Mouse (Mus musculus): Measurements from ENCODE around the gene Sema4a.

The Sema4a gene

GRCm38 (mm10) chr3:88427342-88427905 lies 33.6 kb downstream of the Sema4a start:
- no peak for DNase-seq (ENCODE audit: low read depth, low spot score)

- DNase-seq (ENCODE audit: low read depth, low spot score), result no peak
Observed at GRCm38 (mm10) chr3:88425708-88426420, 35.1 kb downstream of the Sema4a start.

GRCm38 (mm10) chr3:88425330-88425689 lies 35.7 kb downstream of the Sema4a start:
- DNase-seq (ENCODE audit: low read depth, low spot score), result no peak

GRCm38 (mm10) chr3:88424605-88425329 lies 36.2 kb downstream of the Sema4a start, which contains the start of gene Slc25a44:
Gene Slc25a44 (minus strand): TSS chr3:88425139.
- peak; percentile 97 for DNase-seq (ENCODE audit: low read depth, low spot score)

- DNase-seq (ENCODE audit: low read depth, low spot score), result no peak
Observed at GRCm38 (mm10) chr3:88422020-88422720, 38.8 kb downstream of the Sema4a start.

GRCm38 (mm10) chr3:88420771-88421170 lies 40.2 kb downstream of the Sema4a start:
- no peak for DNase-seq (ENCODE audit: low read depth, low spot score)

- DNase-seq (ENCODE audit: low read depth, low spot score), result no peak
Observed at GRCm38 (mm10) chr3:88418016-88418415, 43.0 kb downstream of the Sema4a start.

GRCm38 (mm10) chr3:88415668-88416067 lies 45.3 kb downstream of the Sema4a start:
- DNase-seq (ENCODE audit: low read depth, low spot score), result no peak

GRCm38 (mm10) chr3:88412636-88413035 lies 48.3 kb downstream of the Sema4a start:
- no peak for DNase-seq (ENCODE audit: low read depth, low spot score)

GRCm38 (mm10) chr3:88411681-88412080 lies 49.3 kb downstream of the Sema4a start:
- no peak for DNase-seq (ENCODE audit: low read depth, low spot score)

- DNase-seq (ENCODE audit: low read depth, low spot score), result no peak
Observed at GRCm38 (mm10) chr3:88410645-88411031, 50.3 kb downstream of the Sema4a start.

- DNase-seq (ENCODE audit: low read depth, low spot score), result peak; percentile 95
Observed at GRCm38 (mm10) chr3:88409741-88410644, 51.0 kb downstream of the Sema4a start, which contains the start of gene Pmf1. Gene Pmf1 (minus strand): TSS chr3:88410331.

- no peak for DNase-seq (ENCODE audit: low read depth, low spot score)
Observed at GRCm38 (mm10) chr3:88408953-88409352, 52.0 kb downstream of the Sema4a start.

GRCm38 (mm10) chr3:88407529-88407928 lies 53.5 kb downstream of the Sema4a start:
- no peak for DNase-seq (ENCODE audit: low read depth, low spot score)

GRCm38 (mm10) chr3:88407090-88407489 lies 53.9 kb downstream of the Sema4a start:
- peak; percentile 91 for DNase-seq (ENCODE audit: low read depth, low spot score)

GRCm38 (mm10) chr3:88403522-88404230 lies 57.3 kb downstream of the Sema4a start:
- no peak for DNase-seq (ENCODE audit: low read depth, low spot score)

- no peak for DNase-seq (ENCODE audit: low read depth, low spot score)
Observed at GRCm38 (mm10) chr3:88398666-88399065, 62.3 kb downstream of the Sema4a start.

GRCm38 (mm10) chr3:88395742-88396141 lies 65.2 kb downstream of the Sema4a start:
- no peak for DNase-seq (ENCODE audit: low read depth, low spot score)

- DNase-seq (ENCODE audit: low read depth, low spot score), result no peak
Observed at GRCm38 (mm10) chr3:88395288-88395687, 65.7 kb downstream of the Sema4a start.

- no peak for DNase-seq (ENCODE audit: low read depth, low spot score)
Observed at GRCm38 (mm10) chr3:88393776-88394375, 67.1 kb downstream of the Sema4a start.
